Comparison of ENCODE assay signal across 30 mouse cellular contexts in genomic region chr12:76373991-76374390, GRCm38 (mm10). TPM values are rescaled to one million over a fixed set of nuclear protein-coding genes. Genes with fewer than 3 reads are reported as not detected.
DNase-seq lines count a peak whose midpoint lies in the region; ATAC-seq and TF ChIP-seq lines count a peak whose summit lies in the region.
"Had no signal": no experiment of that assay in that cellular context is flagged by ENCODE, and none has a peak within 500 bp of the region (broad histone marks: within the 10 kb centered on the region; RNA-seq: fewer than 3 reads in every experiment).

No protein-coding gene starts in this region.

- no peak overlapping the region for H3K9ac ChIP-seq in heart, embryonic 12.5 days
- H3K9ac ChIP-seq in liver, embryonic 12.5 days = 0 out of 2 replicates have a peak overlapping the region, but pooled peaks have one; percentile 3
- H3K9ac ChIP-seq in liver, embryonic 14.5 days (replicated peaks) = no peak overlapping the region
- H3K9ac ChIP-seq: embryonic facial prominence, embryonic 13.5 days; forebrain, embryonic 12.5 days; hindbrain, embryonic 14.5 days; lung, embryonic 14.5 days; midbrain, embryonic 15.5 days had no signal

- H3K27me3 ChIP-seq in heart, embryonic 12.5 days (replicated peaks) = no peaks in the 10 kb centered on the region
- no peaks in the 10 kb centered on the region for H3K27me3 ChIP-seq in liver, embryonic 12.5 days (replicated peaks)
- H3K27me3 ChIP-seq in liver, embryonic 14.5 days (ENCODE audit: control insufficient read depth, insufficient read depth, low read length) = no peaks in the 10 kb centered on the region
- H3K27me3 ChIP-seq: embryonic facial prominence, embryonic 13.5 days; forebrain, embryonic 12.5 days; megakaryocyte, embryonic 14.5 days; midbrain, embryonic 15.5 days had no signal

- peak overlapping the region; percentile 28; the same call in 1 of the 2 replicates for H3K27ac ChIP-seq in heart, embryonic 12.5 days (ENCODE audit: poor library complexity, severe bottlenecking)
- H3K27ac ChIP-seq in liver, embryonic 12.5 days = peak overlapping the region; percentile 67
- no peak overlapping the region; the same call in 1 of the 2 replicates for H3K27ac ChIP-seq in liver, embryonic 14.5 days
- H3K27ac ChIP-seq: embryonic facial prominence, embryonic 13.5 days; forebrain, embryonic 12.5 days; hindbrain, embryonic 14.5 days; midbrain, embryonic 15.5 days; stomach, postnatal 0 days had no signal

- no peak overlapping the region for H3K4me2 ChIP-seq in heart, embryonic 12.5 days
- peak overlapping the region; percentile 50 for H3K4me2 ChIP-seq in liver, embryonic 12.5 days
- H3K4me2 ChIP-seq in liver, embryonic 14.5 days (ENCODE audit: low read depth) = 0 out of 2 replicates have a peak overlapping the region, but pooled peaks have one; percentile 7
- H3K4me2 ChIP-seq: embryonic facial prominence, embryonic 13.5 days; forebrain, embryonic 12.5 days; hindbrain, embryonic 14.5 days; lung, embryonic 14.5 days; midbrain, embryonic 15.5 days had no signal

- no peak for DNase-seq in heart, postnatal 25 days (ENCODE audit: low spot score)
- DNase-seq in liver = no peak
- no peak for DNase-seq in liver, embryonic 14.5 days (ENCODE audit: low read depth in 3 of 3, low spot score in 3 of 3)
- no peak for DNase-seq in lung, postnatal 25 days (ENCODE audit: low spot score)
- no peak for DNase-seq in cerebellum, postnatal 14 days
- DNase-seq: adrenal gland, postnatal 36 days; B cell, adult 2 months; cerebellum, adult 9-11 months; heart, postnatal 14 days; kidney, adult 9 months; kidney, postnatal 14 days; layer of hippocampus, postnatal 36 days; lung, embryonic 14.5 days; lung, postnatal 36 days; thymus, adult 2 months had no signal

- no peak for ATAC-seq in heart, embryonic 12.5 days (ENCODE audit: insufficient number of reproducible peaks, low FRiP score)
- ATAC-seq in liver, embryonic 12.5 days = no peak
- ATAC-seq in CD4-positive, CD25-positive, alpha-beta regulatory T cell, adult 4 months = peak; percentile 2
- no peak for ATAC-seq in liver, embryonic 14.5 days (ENCODE audit: insufficient read depth)
- ATAC-seq: intestine, embryonic 16.5 days; midbrain, embryonic 15.5 days had no signal

- H3K4me1 ChIP-seq in heart, embryonic 12.5 days (replicated peaks) = peaks cover 57% of the 10 kb centered on the region
- H3K4me1 ChIP-seq in liver, embryonic 12.5 days = peaks cover 74% of the 10 kb centered on the region
- peaks cover 51 to 54% of the 10 kb centered on the region in 2 experiments for H3K4me1 ChIP-seq in liver, embryonic 14.5 days (replicated peaks; ENCODE audit: control insufficient read depth in 2 of 2, insufficient read depth in 2 of 2, low read length in 1 of 2)

- WGBS in heart, embryonic 12.5 days = 58% methylated on average over 6 of the region's 6 CpGs
- WGBS in liver, embryonic 12.5 days (ENCODE audit: insufficient replicate concordance) = 67% methylated on average over 6 of the region's 6 CpGs
- 68% methylated on average over 6 of the region's 6 CpGs for WGBS in liver, embryonic 14.5 days (ENCODE audit: insufficient replicate concordance)

- intact Hi-C loops in heart, postnatal 25 days (cut with DNase I) = no loop called here

- H3K4me3 ChIP-seq in heart, embryonic 12.5 days = no peak overlapping the region
- no peak overlapping the region for H3K4me3 ChIP-seq in liver, embryonic 12.5 days
- no peak overlapping the region for H3K4me3 ChIP-seq in liver, embryonic 14.5 days (ENCODE audit: insufficient read depth in 1 of 2, low read depth in 2 of 2, low read length in 2 of 2)
- H3K4me3 ChIP-seq: embryonic facial prominence, embryonic 13.5 days; erythroblast, embryonic 14.5 days; forebrain, embryonic 12.5 days; megakaryocyte, embryonic 14.5 days; midbrain, embryonic 15.5 days; myocyte had no signal

- no peaks in the 10 kb centered on the region for H3K9me3 ChIP-seq in heart, embryonic 12.5 days (replicated peaks)
- no peaks in the 10 kb centered on the region for H3K9me3 ChIP-seq in liver, embryonic 12.5 days (replicated peaks)
- H3K9me3 ChIP-seq in liver, embryonic 14.5 days (ENCODE audit: control insufficient read depth, low read length) = no peaks in the 10 kb centered on the region
- H3K9me3 ChIP-seq: embryonic facial prominence, embryonic 13.5 days; forebrain, embryonic 12.5 days; megakaryocyte, embryonic 14.5 days; midbrain, embryonic 15.5 days had no signal

- TF ChIP-seq CTCF in liver, embryonic 14.5 days (IDR thresholded peaks at IDR 0.05; ENCODE audit: low read depth) = no peak

- TF ChIP-seq EP300 in liver, embryonic 14.5 days (IDR thresholded peaks at IDR 0.05; ENCODE audit: low read depth) = no peak

- H3K36me3 ChIP-seq in heart, embryonic 12.5 days = no peaks in the 10 kb centered on the region
- H3K36me3 ChIP-seq in liver, embryonic 12.5 days = peaks cover 7% of the 10 kb centered on the region; the same call in 1 of the 2 replicates
- H3K36me3 ChIP-seq in liver, embryonic 14.5 days (replicated peaks; ENCODE audit: control insufficient read depth, insufficient read depth, low read depth) = no peaks in the 10 kb centered on the region; the same call in 1 of the 2 replicates
- H3K36me3 ChIP-seq: embryonic facial prominence, embryonic 13.5 days; forebrain, embryonic 12.5 days; midbrain, embryonic 15.5 days had no signal

RNA-seq across cellular contexts. Expression of gene Zbtb1, which starts 3.9 kb away (rescaled TPM):
- 9.9 and 10.4 TPM in 2 replicates for polyA plus RNA-seq in heart, embryonic 12.5 days (2016; fragmentation: Nextera tagmentation; extraction: Ambion mirVana)
- 1 to 10 TPM; 3.5 to 4.2 TPM for total RNA-seq in heart, postnatal 25 days (2021)
- 7.3 and 8.2 TPM in 2 replicates for polyA plus RNA-seq in liver, embryonic 12.5 days (2016; fragmentation: Nextera tagmentation; extraction: Ambion mirVana)
- 10 to 100 TPM; 21.2 to 22.4 TPM for polyA plus RNA-seq in CD4-positive, CD25-positive, alpha-beta regulatory T cell, adult 4 months (2017; shearing (Covaris generic))
- 1.5 and 2.6 TPM in 2 replicates for polyA plus RNA-seq in liver, embryonic 14.5 days (2012; rRNA removed)
- polyA plus RNA-seq in liver, embryonic 14.5 days (2014; fragmentation: Nextera tagmentation; extraction: Ambion mirVana) = 3.5 and 4.4 TPM in 2 replicates

RNA-seq across cellular contexts. Expression of gene Zbtb25, which starts 4.6 kb away (rescaled TPM):
- polyA plus RNA-seq in heart, embryonic 12.5 days (2016; fragmentation: Nextera tagmentation; extraction: Ambion mirVana) = 13.0 and 15.4 TPM in 2 replicates
- 1 to 10 TPM; 6.7 to 7.8 TPM for total RNA-seq in heart, postnatal 25 days (2021)
- polyA plus RNA-seq in liver, embryonic 12.5 days (2016; fragmentation: Nextera tagmentation; extraction: Ambion mirVana) = 10.3 and 10.8 TPM in 2 replicates
- polyA plus RNA-seq in CD4-positive, CD25-positive, alpha-beta regulatory T cell, adult 4 months (2017; shearing (Covaris generic)) = 10 to 100 TPM; 12.7 to 13.8 TPM
- 5.1 and 5.6 TPM in 2 replicates for polyA plus RNA-seq in liver, embryonic 14.5 days (2012; rRNA removed)
- 7.2 and 7.8 TPM in 2 replicates for polyA plus RNA-seq in liver, embryonic 14.5 days (2014; fragmentation: Nextera tagmentation; extraction: Ambion mirVana)

RNA-seq across cellular contexts. Expression of gene Hspa2, which starts 30.0 kb away (rescaled TPM):
- 23.2 and 23.9 TPM in 2 replicates for polyA plus RNA-seq in heart, embryonic 12.5 days (2016; fragmentation: Nextera tagmentation; extraction: Ambion mirVana)
- 1 to 10 TPM; 6.0 to 7.0 TPM for total RNA-seq in heart, postnatal 25 days (2021)
- polyA plus RNA-seq in liver, embryonic 12.5 days (2016; fragmentation: Nextera tagmentation; extraction: Ambion mirVana) = 2.1 and 2.9 TPM in 2 replicates
- polyA plus RNA-seq in CD4-positive, CD25-positive, alpha-beta regulatory T cell, adult 4 months (2017; shearing (Covaris generic)) = 1 to 10 TPM; 3.8 to 6.2 TPM
- 1.0 and 1.3 TPM in 2 replicates for polyA plus RNA-seq in liver, embryonic 14.5 days (2012; rRNA removed)
- 1.4 and 1.9 TPM in 2 replicates for polyA plus RNA-seq in liver, embryonic 14.5 days (2014; fragmentation: Nextera tagmentation; extraction: Ambion mirVana)

RNA-seq across cellular contexts. Expression of gene Ppp1r36, which starts 43.3 kb away (rescaled TPM):
- polyA plus RNA-seq in heart, embryonic 12.5 days (2016; fragmentation: Nextera tagmentation; extraction: Ambion mirVana) = 2.8 and 3.8 TPM in 2 replicates
- not detected for total RNA-seq in heart, postnatal 25 days (2021)
- 0.18 and 0.29 TPM in 2 replicates for polyA plus RNA-seq in liver, embryonic 12.5 days (2016; fragmentation: Nextera tagmentation; extraction: Ambion mirVana)
- polyA plus RNA-seq in CD4-positive, CD25-positive, alpha-beta regulatory T cell, adult 4 months (2017; shearing (Covaris generic)) = not detected
- polyA plus RNA-seq in liver, embryonic 14.5 days (2012; rRNA removed) = 0.03 and 0.04 TPM in 2 replicates
- polyA plus RNA-seq in liver, embryonic 14.5 days (2014; fragmentation: Nextera tagmentation; extraction: Ambion mirVana) = 0.09 TPM in 1 of 2 replicates, not detected in the other
- total RNA-seq: adrenal gland, postnatal 36 days; gastrocnemius, adult 8-10 months; neutrophil, adult 5-6 weeks had no signal
- polyA plus RNA-seq: erythroblast, embryonic 14.5 days; myocyte; small intestine, adult 2 months; thymus, adult 2 months had no signal

RNA-seq across cellular contexts. Expression of gene Akap5, which starts 49.3 kb away (rescaled TPM):
- polyA plus RNA-seq in heart, embryonic 12.5 days (2016; fragmentation: Nextera tagmentation; extraction: Ambion mirVana) = 8.5 and 9.1 TPM in 2 replicates
- 1 to 10 TPM; 2.1 to 2.7 TPM for total RNA-seq in heart, postnatal 25 days (2021)
- 0.98 and 1.0 TPM in 2 replicates for polyA plus RNA-seq in liver, embryonic 12.5 days (2016; fragmentation: Nextera tagmentation; extraction: Ambion mirVana)
- 1 to 10 TPM; 3.3 to 3.8 TPM for polyA plus RNA-seq in CD4-positive, CD25-positive, alpha-beta regulatory T cell, adult 4 months (2017; shearing (Covaris generic))
- 0.21 and 0.32 TPM in 2 replicates for polyA plus RNA-seq in liver, embryonic 14.5 days (2012; rRNA removed)
- 0.14 and 0.25 TPM in 2 replicates for polyA plus RNA-seq in liver, embryonic 14.5 days (2014; fragmentation: Nextera tagmentation; extraction: Ambion mirVana)
